Mouse (Mus musculus): ENCODE data around the gene Dcdc2b.

Dcdc2b gene

GRCm38 (mm10) chr4:129614093-129614492, at the start of gene Dcdc2b:
Gene Dcdc2b, minus strand, starts transcription at chr4:129614257.
- no peak for DNase-seq (ENCODE audit: low spot score)

GRCm38 (mm10) chr4:129662255-129662813, 48.3 kb upstream of the Dcdc2b start:
- no peak for DNase-seq (ENCODE audit: low spot score)

- no peak for DNase-seq (ENCODE audit: low spot score)
These were observed 47.5 kb upstream of the Dcdc2b start for GRCm38 (mm10) chr4:129661584-129661983.

GRCm38 (mm10) chr4:129654770-129655169, 40.7 kb upstream of the Dcdc2b start:
- no peak for DNase-seq (ENCODE audit: low spot score)

GRCm38 (mm10) chr4:129650359-129650758, 36.3 kb upstream of the Dcdc2b start:
- no peak for DNase-seq (ENCODE audit: low spot score)

GRCm38 (mm10) chr4:129648656-129649055, 34.6 kb upstream of the Dcdc2b start:
- no peak for DNase-seq (ENCODE audit: low spot score)

- no peak for DNase-seq (ENCODE audit: low spot score)
These were observed 31.1 kb upstream of the Dcdc2b start for GRCm38 (mm10) chr4:129645204-129645603.

- no peak for DNase-seq (ENCODE audit: low spot score)
These were observed 27.7 kb upstream of the Dcdc2b start for GRCm38 (mm10) chr4:129641756-129642155.

- DNase-seq (ENCODE audit: low spot score): peak; percentile 94
These were observed 26.8 kb upstream of the Dcdc2b start, which contains the start of gene Txlna for GRCm38 (mm10) chr4:129640638-129641467. Gene Txlna, minus strand, starts transcription at chr4:129641065.

- DNase-seq (ENCODE audit: low spot score): no peak
These were observed 26.1 kb upstream of the Dcdc2b start for GRCm38 (mm10) chr4:129640101-129640637.

GRCm38 (mm10) chr4:129639221-129639620, 25.2 kb upstream of the Dcdc2b start:
- no peak for DNase-seq (ENCODE audit: low spot score)

GRCm38 (mm10) chr4:129633852-129634251, 19.8 kb upstream of the Dcdc2b start:
- no peak for DNase-seq (ENCODE audit: low spot score)

GRCm38 (mm10) chr4:129631867-129632266, 17.8 kb upstream of the Dcdc2b start:
- DNase-seq (ENCODE audit: low spot score): no peak

GRCm38 (mm10) chr4:129630944-129631343, 16.9 kb upstream of the Dcdc2b start:
- DNase-seq (ENCODE audit: low spot score): no peak

GRCm38 (mm10) chr4:129626035-129626434, 12.0 kb upstream of the Dcdc2b start:
- DNase-seq (ENCODE audit: low spot score): no peak

GRCm38 (mm10) chr4:129625496-129625895, 11.4 kb upstream of the Dcdc2b start:
- DNase-seq (ENCODE audit: low spot score): no peak

GRCm38 (mm10) chr4:129625029-129625370, 10.9 kb upstream of the Dcdc2b start:
- no peak for DNase-seq (ENCODE audit: low spot score)

- peak; percentile 72 for DNase-seq (ENCODE audit: low spot score)
These were observed 10.4 kb upstream of the Dcdc2b start for GRCm38 (mm10) chr4:129624281-129625028.

GRCm38 (mm10) chr4:129623681-129624091, 9.6 kb upstream of the Dcdc2b start, which contains the start of gene Ccdc28b:
Gene Ccdc28b, minus strand, starts transcription at chr4:129623947.
- DNase-seq (ENCODE audit: low spot score): no peak

- DNase-seq (ENCODE audit: low spot score): no peak
These were observed 8.9 kb upstream of the Dcdc2b start for GRCm38 (mm10) chr4:129622803-129623535.

GRCm38 (mm10) chr4:129622120-129622802, 8.2 kb upstream of the Dcdc2b start:
- no peak for DNase-seq (ENCODE audit: low spot score)
